Mouse (Mus musculus) embryonic facial prominence, embryonic 11.5 days (tissue): ENCODE data around the gene 1810010H24Rik. TPM values are rescaled to one million over a fixed set of nuclear protein-coding genes. Genes with fewer than 3 reads are reported as not detected.
A peak's percentile ranks its signal among the peaks of the same experiment; 100 is the strongest.

Experiments
- ATAC-seq: fragments of 200-750 bp; cut with Nextera tagmentation; replicated peaks from 2 replicates; pipeline ENCODE4 v1.8.0; 2017; ENCODE audit warnings: low read depth; ENCODE audit not compliant: insufficient number of reproducible peaks, low FRiP score, low TSS enrichment
- DNase-seq: peaks from one replicate; pipeline ENCODE4 v3.0.0-alpha.2; 2015; ENCODE audit warnings: low spot score
- H3K27ac ChIP-seq: fragments of 300-500 bp; sonication (generic); replicated peaks from 2 replicates; pipeline ENCODE4 v1.5.1; 2014; ENCODE audit warnings: mild to moderate bottlenecking, low read depth, low read length, control low read depth
- H3K27me3 ChIP-seq: fragments of 300-500 bp; sonication (generic); 2 replicates; pipeline ENCODE4 v1.6.1; 2014; ENCODE audit warnings: mild to moderate bottlenecking, low read length, moderate library complexity, mixed read lengths; ENCODE audit not compliant: control insufficient read depth, insufficient read depth
- H3K36me3 ChIP-seq: fragments of 300-500 bp; sonication (generic); replicated peaks from 2 replicates; pipeline ENCODE4 v1.6.1; 2014; ENCODE audit warnings: low read depth, mild to moderate bottlenecking, low read length, moderate library complexity, mixed read lengths; ENCODE audit not compliant: control insufficient read depth, insufficient read depth
- H3K4me1 ChIP-seq: fragments of 300-500 bp; sonication (generic); 2 replicates; pipeline ENCODE4 v1.6.1; 2014; ENCODE audit warnings: low read length, mixed read lengths; ENCODE audit not compliant: control insufficient read depth, insufficient read depth
- H3K4me2 ChIP-seq: fragments of 300-500 bp; sonication (generic); 2 replicates; pipeline ENCODE4 v1.6.1; 2014; ENCODE audit warnings: low read depth, mild to moderate bottlenecking, control low read depth, low read length, moderate library complexity
- H3K4me3 ChIP-seq: fragments of 300-500 bp; sonication (generic); 2 replicates; pipeline ENCODE4 v1.5.1; 2014; ENCODE audit warnings: low read depth, low read length, control low read depth
- H3K9ac ChIP-seq: fragments of 300-500 bp; sonication (generic); replicated peaks from 2 replicates; pipeline ENCODE4 v1.6.1; 2014; ENCODE audit warnings: mild to moderate bottlenecking, control low read depth, low read length
- H3K9me3 ChIP-seq: fragments of 300-500 bp; sonication (generic); replicated peaks from 2 replicates; pipeline ENCODE4 v1.6.1; 2016; ENCODE audit warnings: mild to moderate bottlenecking, low read length, inconsistent platforms, mixed read lengths; ENCODE audit not compliant: control insufficient read depth
- WGBS: fragments of 180-500 bp; shearing (Covaris S2); extraction: QIAGEN DNeasy Blood & Tissue Kit; methylation state at CpG from one replicate; pipeline ENCODE4 v1.1.7; 2014; 5-methylcytosine and 5-hydroxymethylcytosine counted together
- polyA plus RNA-seq: library from polyadenylated mRNA; unstranded; fragments of >200 nt; fragmentation: Nextera tagmentation; extraction: Ambion mirVana; gene quantifications from 2 replicates; pipeline ENCODE4 v1.2.1, GENCODE M21; 2014

1810010H24Rik gene
- polyA plus RNA-seq, 1 experiment from 2014 or later = 3.4 TPM

DNA sequence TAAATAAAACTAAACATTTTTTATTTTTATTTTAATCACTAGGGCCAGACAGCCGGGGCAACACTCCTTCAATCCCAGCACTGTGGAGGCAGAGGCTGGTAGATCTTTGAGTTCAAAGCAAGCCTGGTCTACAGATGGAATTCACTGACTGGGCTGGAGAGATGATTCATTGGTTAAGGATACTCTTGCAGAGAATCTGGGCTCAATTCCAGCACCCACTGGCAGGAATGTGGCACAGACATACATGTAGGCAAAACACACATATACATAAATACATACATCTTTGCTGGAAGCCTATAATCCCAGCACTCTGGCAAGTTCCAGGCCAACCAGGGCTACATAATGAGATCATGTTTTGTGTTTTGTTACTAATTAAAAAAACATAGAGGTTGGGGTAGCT, 19.9 kb upstream of the 1810010H24Rik start:
- no peaks in the 10 kb centered on the region for H3K9me3 ChIP-seq
- no peak overlapping the region for H3K4me3 ChIP-seq
- H3K27me3 ChIP-seq = no peaks in the 10 kb centered on the region
- DNase-seq (no peak), ATAC-seq (no peak)
- H3K4me2 ChIP-seq = no peak overlapping the region
- H3K36me3 ChIP-seq = no peaks in the 10 kb centered on the region
- no peak overlapping the region for H3K27ac ChIP-seq
- no peaks in the 10 kb centered on the region for H3K4me1 ChIP-seq
- 91% methylated on average over 1 of the region's 1 CpGs for WGBS
- H3K9ac ChIP-seq = no peak overlapping the region

DNA sequence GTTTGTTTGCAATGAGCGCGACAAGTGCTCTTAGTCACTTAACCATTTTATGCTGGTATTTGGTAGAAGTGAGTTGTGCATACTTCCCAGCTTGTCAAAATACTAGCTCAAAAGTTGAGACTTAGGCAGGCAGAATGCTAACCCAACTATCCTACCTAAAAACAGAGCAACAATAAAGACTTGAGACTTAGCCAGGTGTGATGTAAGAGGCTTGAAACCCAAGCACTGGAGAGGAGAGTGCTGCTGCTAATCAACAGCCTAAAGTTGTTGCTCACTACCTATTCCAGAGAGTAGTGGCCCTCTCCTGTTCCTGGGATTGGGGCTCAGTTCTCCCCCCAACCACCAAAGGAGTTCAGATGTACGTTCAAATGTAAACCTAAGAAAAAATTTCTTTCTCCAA, 15.0 kb upstream of the 1810010H24Rik start:
- no peak for DNase-seq
- Histone ChIP-seq H3K9me3 (no peaks in the 10 kb centered on the region), H3K27me3 (no peaks in the 10 kb centered on the region), H3K4me1 (no peaks in the 10 kb centered on the region), H3K4me2 (no peak overlapping the region), H3K9ac (no peak overlapping the region), H3K36me3 (no peaks in the 10 kb centered on the region), H3K27ac (no peak overlapping the region), H3K4me3 (no peak overlapping the region)
- ATAC-seq = no peak
- 95% methylated on average over 3 of the region's 3 CpGs for WGBS

DNA sequence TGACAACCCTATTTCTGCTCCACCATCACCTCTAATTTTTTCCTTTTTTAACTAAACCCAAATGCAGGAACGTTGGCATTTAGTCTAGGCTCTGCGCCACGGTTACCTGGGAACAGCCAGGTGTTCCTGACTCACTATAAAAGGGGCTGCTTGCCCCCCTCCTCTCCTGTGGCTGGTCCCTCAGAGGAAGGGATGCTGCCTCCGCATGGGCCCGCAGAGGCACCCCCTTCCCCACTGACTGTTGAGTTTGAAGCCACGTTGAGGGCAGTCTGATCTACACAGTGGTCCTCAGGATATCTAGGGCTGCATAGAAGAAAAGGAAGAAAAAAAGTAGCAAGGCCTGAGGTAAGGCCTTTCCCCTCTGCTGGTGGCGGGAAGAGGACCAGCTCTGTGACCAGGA, 14.3 kb upstream of the 1810010H24Rik start:
- ATAC-seq (no peak), DNase-seq (no peak)
- H3K9me3 ChIP-seq = no peaks in the 10 kb centered on the region
- no peak overlapping the region for H3K4me3 ChIP-seq
- H3K4me2 ChIP-seq = no peak overlapping the region
- no peaks in the 10 kb centered on the region for H3K36me3 ChIP-seq
- H3K27me3 ChIP-seq = no peaks in the 10 kb centered on the region
- 76% methylated on average over 7 of the region's 7 CpGs for WGBS
- H3K27ac ChIP-seq = no peak overlapping the region
- no peak overlapping the region for H3K9ac ChIP-seq
- no peaks in the 10 kb centered on the region for H3K4me1 ChIP-seq

DNA sequence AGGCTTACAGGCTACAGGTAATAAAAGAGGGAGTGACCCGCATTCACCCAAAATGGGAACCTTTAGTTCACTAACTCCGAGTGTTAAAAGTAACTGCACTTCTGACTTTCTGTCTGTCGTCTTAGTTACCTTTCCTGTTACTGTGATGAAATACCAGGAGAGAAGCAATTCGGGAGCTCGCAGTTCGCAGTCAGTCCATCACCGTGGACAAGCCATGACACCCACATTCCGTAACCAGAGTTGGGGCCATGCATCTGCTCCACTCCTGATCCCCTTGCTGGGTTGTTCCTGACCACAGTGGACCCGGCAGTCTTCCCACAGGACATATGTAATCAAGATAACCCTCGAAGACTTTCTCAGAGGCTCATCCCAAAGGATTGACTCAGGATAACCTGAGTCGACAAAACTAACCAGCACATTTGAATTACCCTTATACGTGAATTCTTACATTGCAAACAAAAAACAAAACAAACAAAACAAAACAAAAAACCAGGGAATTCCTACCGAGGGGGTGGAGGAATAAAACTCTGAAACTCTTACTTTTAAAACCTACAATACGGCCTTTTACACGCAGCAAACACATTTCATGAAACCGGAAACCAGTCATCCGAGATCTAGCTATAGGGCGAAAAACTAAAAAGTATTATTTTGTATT, 13.7 kb upstream of the 1810010H24Rik start:
- Histone ChIP-seq H3K27me3 (no peaks in the 10 kb centered on the region), H3K27ac (peak overlapping the region; percentile 88), H3K9ac (peak overlapping the region; percentile 82), H3K4me1 (no peaks in the 10 kb centered on the region), H3K4me2 (peak overlapping the region; percentile 51), H3K4me3 (peak overlapping the region; percentile 55), H3K36me3 (no peaks in the 10 kb centered on the region), H3K9me3 (no peaks in the 10 kb centered on the region)
- no peak for ATAC-seq
- DNase-seq = no peak
- WGBS = 38% methylated on average over 18 of the region's 18 CpGs

DNA sequence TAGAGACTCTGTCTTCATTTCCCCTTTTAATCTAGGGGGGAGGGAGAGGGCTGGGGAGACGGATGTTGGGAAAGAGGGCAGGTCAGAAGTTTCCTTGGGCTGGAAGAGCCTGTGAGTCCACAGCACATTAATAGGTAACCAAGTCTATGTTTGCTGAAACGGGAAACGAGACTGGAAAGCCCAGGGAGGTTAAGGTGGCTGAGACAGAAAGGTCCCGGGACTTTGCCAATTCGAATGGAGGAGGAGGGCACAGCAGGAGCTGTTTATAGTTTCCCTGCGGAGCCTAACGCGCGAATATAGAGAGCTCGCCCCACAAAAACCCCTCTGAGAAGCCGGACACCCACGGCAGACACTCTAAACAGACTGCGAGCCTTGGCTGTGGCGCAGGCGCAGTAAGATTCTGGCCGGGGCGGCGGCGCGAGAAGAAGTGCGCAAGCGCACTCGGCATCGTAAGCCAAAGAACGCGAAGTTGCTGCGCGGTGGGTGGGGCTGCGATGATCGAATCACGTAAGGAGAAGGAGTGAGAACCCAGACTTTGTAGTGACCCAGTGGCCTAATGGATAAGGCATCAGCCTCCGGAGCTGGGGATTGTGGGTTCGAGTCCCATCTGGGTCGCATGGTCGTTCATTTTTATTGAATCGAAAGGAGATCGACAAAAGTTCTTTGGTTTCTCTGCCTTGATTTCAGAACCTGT, 13.0 kb upstream of the 1810010H24Rik start:
- DNase-seq = peak; percentile 97
- H3K4me2 ChIP-seq = peak overlapping the region; percentile 51
- peak; percentile 88 for ATAC-seq
- peak overlapping the region; percentile 88 for H3K27ac ChIP-seq
- no peaks in the 10 kb centered on the region for H3K36me3 ChIP-seq
- under 1% methylated on average over 37 of the region's 37 CpGs for WGBS
- peak overlapping the region; percentile 82 for H3K9ac ChIP-seq
- H3K9me3 ChIP-seq = no peaks in the 10 kb centered on the region
- peak overlapping the region; percentile 55 for H3K4me3 ChIP-seq
- H3K4me1 ChIP-seq = no peaks in the 10 kb centered on the region
- no peaks in the 10 kb centered on the region for H3K27me3 ChIP-seq

DNA sequence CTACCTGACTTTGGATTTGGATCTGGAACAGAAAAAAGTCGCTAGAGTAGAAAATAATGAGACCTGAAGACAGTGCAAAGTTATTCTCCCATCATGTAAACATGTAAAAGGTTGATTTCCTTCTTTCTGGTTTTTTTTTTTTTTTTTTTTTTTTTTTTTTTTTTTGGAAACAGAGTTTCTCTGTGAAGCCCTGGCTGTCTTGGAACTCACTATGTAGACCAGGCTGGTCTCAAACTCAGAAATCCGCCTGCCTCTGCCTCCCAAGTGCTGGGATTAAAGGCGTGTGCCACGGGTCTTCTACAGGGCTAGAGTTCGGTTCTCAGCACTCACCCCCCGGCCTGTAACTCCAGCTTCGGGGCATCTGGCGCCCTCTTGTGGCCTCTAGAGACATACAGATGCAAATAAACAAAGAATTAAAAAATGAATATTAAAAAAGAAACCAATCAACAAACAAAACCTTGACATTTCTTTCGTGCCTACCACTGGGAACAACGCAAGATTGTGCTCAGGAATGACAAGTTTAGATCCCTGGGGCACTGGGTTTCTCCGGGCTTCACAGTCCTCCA, 11.4 kb upstream of the 1810010H24Rik start:
- H3K9me3 ChIP-seq = no peaks in the 10 kb centered on the region
- 77% methylated on average over 11 of the region's 11 CpGs for WGBS
- no peaks in the 10 kb centered on the region for H3K36me3 ChIP-seq
- no peaks in the 10 kb centered on the region for H3K4me1 ChIP-seq
- no peak overlapping the region for H3K27ac ChIP-seq
- H3K9ac ChIP-seq = no peak overlapping the region
- no peak overlapping the region for H3K4me3 ChIP-seq
- no peak for ATAC-seq
- H3K4me2 ChIP-seq = no peak overlapping the region
- no peak for DNase-seq
- no peaks in the 10 kb centered on the region for H3K27me3 ChIP-seq

DNA sequence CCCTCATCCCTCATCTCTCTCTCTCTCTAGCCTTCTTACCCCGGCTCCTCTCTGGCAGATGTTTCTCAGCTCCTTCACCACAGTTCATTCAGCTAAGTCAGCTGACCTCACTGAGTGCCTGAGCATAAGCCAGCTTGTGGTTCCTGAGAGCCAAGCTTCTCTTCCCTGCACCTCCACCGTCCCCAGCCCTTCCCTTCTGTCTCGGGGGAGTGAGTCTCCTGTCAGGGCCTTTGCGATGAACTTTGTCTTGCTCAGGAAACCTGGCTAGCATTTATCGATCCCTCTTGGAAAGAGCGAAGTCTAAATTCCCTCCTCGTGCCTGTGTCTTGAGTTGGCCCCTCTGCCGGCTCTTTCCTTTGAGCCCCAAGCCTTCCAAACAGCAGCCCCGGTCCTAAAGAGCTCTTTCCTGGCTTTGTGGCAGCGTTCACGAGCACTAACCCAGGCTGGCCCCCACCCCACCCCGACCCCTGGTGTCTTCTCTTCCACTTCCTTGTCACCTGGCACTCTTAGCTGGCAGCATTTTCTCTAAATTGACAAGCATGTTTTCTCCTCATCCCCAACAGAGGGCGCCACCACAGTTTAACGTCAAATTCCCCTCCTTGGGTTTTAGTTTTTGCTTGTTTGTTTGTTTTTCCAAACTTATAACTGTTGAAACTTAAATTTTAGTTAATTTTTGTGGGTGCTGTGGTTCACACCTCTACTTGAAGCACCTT, 10.7 kb upstream of the 1810010H24Rik start:
- no peak overlapping the region for H3K4me2 ChIP-seq

More for the DNA sequence above, 10.7 kb upstream of the 1810010H24Rik start:
- H3K27ac ChIP-seq = no peak overlapping the region
- 51% methylated on average over 14 of the region's 14 CpGs for WGBS
- no peaks in the 10 kb centered on the region for H3K4me1 ChIP-seq
- no peak overlapping the region for H3K9ac ChIP-seq
- no peaks in the 10 kb centered on the region for H3K27me3 ChIP-seq
- DNase-seq (no peak), ATAC-seq (no peak)
- no peaks in the 10 kb centered on the region for H3K9me3 ChIP-seq
- no peaks in the 10 kb centered on the region for H3K36me3 ChIP-seq
- H3K4me3 ChIP-seq = no peak overlapping the region
